Mouse (Mus musculus): ENCODE measurements around the gene Rbm25.

Gene Rbm25

GRCm38 (mm10) chr12:83732225-83732624, 101.2 kb downstream of the Rbm25 start:
- DNase-seq (ENCODE audit: low spot score): no peak

All from urinary bladder, postnatal 14 days (tissue).